Mouse (Mus musculus): Measurements from ENCODE around the gene Shisa9.

DNA sequence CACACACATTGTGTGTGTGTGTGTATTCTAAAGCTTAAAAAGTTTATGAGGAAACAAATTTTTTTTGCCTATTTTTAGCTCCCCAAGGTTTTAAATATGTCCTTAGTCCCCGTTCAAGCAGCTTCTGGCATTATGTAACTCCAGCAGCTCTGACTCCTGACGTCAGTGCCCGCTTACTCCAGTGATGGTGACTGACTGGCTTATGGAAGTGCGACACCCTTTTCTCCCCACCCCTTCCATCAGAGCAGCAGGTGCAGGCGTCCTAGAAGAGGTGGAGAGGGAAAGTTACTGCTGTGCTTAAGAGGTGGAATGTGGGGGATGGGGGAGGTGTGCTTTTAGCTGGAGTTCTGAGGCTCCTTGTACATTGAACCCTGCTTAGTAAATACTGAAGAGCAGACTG lies 213.7 kb downstream of the Shisa9 start:
- no peak for TF ChIP-seq CTCF (IDR thresholded peaks at IDR 0.05; ENCODE audit: low read depth, low read length)
- TF ChIP-seq POLR2A (IDR thresholded peaks at IDR 0.05; ENCODE audit: extremely low read depth, insufficient read depth, low read length), result no peak
